Mouse (Mus musculus): ENCODE data around the gene Ppp5c. TPM values are rescaled to one million over a fixed set of nuclear protein-coding genes. Genes with fewer than 3 reads are reported as not detected.
"Not testable (repeated sequence)": the region's sequence is repeated elsewhere in the genome, so short reads cannot be mapped to it uniquely, and the experiment has no call there.

Gene Ppp5c
- polyA plus RNA-seq (2015; fragmentation: Nextera tagmentation; extraction: Ambion mirVana): 110 and 115 TPM in 2 replicates

DNA sequence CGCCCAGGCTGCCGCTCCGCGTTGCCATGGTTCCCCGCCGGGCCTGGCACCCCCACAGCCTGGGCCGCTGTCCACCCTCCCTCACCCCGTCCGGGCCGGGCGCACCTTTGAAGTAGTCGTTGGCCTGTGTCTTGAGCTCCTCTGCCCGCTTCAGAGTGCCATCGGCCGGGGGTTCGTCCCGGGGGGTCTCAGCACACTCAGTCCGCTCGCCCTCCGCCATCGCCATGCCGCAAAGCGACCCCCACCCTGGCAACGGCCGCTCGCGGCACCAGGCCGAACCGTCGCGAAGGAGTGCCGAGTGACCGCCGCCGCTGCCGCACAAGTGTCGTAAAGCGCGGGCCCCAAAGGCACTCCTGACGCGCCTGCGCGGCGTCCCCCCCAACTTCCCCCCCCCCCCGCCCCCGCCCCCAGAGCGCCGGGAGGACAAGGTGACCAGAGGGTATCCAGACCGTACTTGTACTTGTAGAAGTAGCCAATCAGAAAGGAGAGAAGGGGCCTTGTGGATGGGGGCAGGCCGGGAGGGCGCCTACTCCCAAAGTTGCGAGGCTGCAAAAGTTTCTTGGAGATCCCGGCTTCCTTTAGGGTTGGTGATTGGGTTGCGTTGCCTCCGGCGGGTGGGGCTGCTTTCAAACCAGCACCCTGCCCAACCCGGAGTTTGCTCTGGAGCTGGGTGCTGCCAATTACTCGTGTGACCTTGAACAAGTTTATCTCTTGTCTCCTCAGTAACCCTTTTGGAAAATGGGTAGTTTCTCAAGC is at the start of gene Ppp5c:
Gene Ppp5c, minus strand, starts transcription at position 337 of the 756 bp plus-strand sequence.
- Histone ChIP-seq H3K36me3 (peaks cover 37% of the 10 kb centered on the region), H3K27ac (peak within 1 kb of the TSS; percentile 91), H3K9me3 (replicated peaks) (no peaks in the 10 kb centered on the region), H3K9ac (peak within 1 kb of the TSS; percentile 83), H3K27me3 (no peaks in the 10 kb centered on the region), H3K4me1 (peaks cover 41% of the 10 kb centered on the region), H3K4me3 (replicated peaks) (peak within 1 kb of the TSS; percentile 92), H3K4me2 (peak within 1 kb of the TSS; percentile 76)
- WGBS: under 1% methylated on average over 57 of the region's 58 CpGs
- ATAC-seq (replicated peaks; ENCODE audit: low FRiP score): peak; percentile 89

DNA sequence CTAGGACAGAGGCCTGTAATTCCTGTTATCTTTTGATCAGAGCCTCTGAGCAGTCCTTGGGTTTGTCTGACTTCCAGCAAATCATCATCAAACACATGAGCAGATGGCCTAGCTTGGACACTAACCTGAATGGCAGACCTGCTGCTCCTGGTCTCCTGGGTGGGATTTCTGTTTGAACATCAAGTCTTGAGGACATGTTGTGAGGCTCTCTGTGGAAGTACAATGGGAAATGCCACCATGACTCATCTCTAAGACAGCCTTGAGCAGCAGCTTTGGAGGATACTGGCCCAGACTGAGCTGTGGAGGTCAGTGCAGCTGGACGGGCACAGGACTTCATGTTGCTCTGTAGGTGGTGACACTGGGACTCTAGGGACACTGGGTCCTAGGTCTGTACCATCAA is 48.8 kb upstream of the Ppp5c start:
- no peak overlapping the region for H3K4me2 ChIP-seq
- H3K9me3 ChIP-seq (replicated peaks): no peaks in the 10 kb centered on the region
- 77% methylated on average over 1 of the region's 1 CpGs for WGBS
- H3K36me3 ChIP-seq: no peaks in the 10 kb centered on the region
- no peaks in the 10 kb centered on the region for H3K4me1 ChIP-seq
- H3K27me3 ChIP-seq: 0 out of 2 replicates have a peak, but pooled peaks cover 4% of the 10 kb centered on the region
- H3K9ac ChIP-seq: no peak overlapping the region
- H3K27ac ChIP-seq: no peak overlapping the region
- no peak for ATAC-seq (replicated peaks; ENCODE audit: low FRiP score)
- H3K4me3 ChIP-seq (replicated peaks): no peak overlapping the region

DNA sequence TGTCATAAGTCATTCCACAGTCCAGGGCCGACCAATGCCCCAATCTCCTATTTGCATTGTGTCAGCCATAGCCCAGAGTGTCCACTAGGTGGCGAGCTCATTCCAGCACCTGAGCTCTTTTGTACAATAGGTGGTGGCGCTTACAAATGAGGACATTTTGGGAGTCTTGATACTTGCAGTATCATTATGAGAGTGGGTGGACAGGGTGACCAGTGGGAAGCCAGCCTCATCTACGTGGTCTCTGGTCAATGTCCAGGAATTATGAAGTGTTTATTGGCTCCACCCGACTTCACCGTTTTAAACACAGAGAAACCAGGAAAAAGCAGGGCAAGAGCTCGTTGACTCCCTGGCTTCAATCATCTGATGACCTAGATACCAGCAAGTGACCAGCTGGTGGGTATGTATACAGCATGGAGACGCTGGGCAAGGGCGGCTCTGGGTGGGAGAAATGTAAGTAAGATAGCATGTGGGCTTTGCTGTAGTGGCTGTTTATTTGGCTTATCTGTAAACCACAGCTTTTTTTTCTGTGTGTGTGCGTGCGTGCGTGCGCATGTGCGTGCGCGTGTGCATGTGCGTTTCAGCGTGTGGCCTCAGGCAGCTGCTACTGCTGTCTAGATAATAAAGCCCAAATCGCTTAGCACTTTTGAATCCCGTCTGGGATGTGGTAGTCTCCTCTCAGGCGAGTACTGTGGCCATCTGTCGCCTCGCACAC is 46.3 kb upstream of the Ppp5c start, which contains the start of gene Psg16:
Gene Psg16, plus strand, starts transcription at position 137 of the 712 bp plus-strand sequence.
- Histone ChIP-seq H3K4me3 (replicated peaks) (no peak within 1 kb of the TSS), H3K4me1 (no peaks in the 10 kb centered on the region), H3K4me2 (no peak within 1 kb of the TSS), H3K27me3 (peaks cover under 1% of the 10 kb centered on the region; the same call in 1 of the 2 replicates), H3K9ac (no peak within 1 kb of the TSS), H3K27ac (no peak within 1 kb of the TSS), H3K36me3 (no peaks in the 10 kb centered on the region), H3K9me3 (replicated peaks) (no peaks in the 10 kb centered on the region)
- WGBS: 69% methylated on average over 23 of the region's 23 CpGs
- ATAC-seq (replicated peaks; ENCODE audit: low FRiP score): peak; percentile 69

DNA sequence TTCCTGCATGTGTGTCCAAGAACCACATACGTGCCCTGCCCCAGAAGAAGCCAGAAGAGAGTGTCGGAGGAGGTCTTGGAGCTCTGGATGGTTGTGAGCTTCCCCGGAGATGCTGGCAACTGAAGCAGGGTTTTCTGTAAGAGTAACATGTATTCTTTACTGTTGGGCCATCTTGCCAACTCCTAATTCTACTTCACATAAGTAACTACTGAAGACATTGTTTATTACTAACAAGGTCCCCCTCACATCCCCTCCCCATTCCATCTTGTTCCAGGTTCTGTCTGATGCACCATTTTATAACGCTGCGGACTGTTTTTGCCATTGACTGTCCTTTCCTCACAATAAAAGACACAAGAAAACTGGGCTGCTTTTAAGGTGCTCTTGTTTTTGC is 45.8 kb upstream of the Ppp5c start:
- H3K9ac ChIP-seq: no peak overlapping the region
- H3K4me2 ChIP-seq: no peak overlapping the region
- no peaks in the 10 kb centered on the region for H3K4me1 ChIP-seq
- WGBS: 51% methylated on average over 5 of the region's 5 CpGs
- H3K27me3 ChIP-seq: peaks cover 3% of the 10 kb centered on the region; the same call in 1 of the 2 replicates
- no peaks in the 10 kb centered on the region for H3K36me3 ChIP-seq
- no peak overlapping the region for H3K27ac ChIP-seq
- no peaks in the 10 kb centered on the region for H3K9me3 ChIP-seq (replicated peaks)
- ATAC-seq (replicated peaks; ENCODE audit: low FRiP score): no peak
- H3K4me3 ChIP-seq (replicated peaks): no peak overlapping the region

DNA sequence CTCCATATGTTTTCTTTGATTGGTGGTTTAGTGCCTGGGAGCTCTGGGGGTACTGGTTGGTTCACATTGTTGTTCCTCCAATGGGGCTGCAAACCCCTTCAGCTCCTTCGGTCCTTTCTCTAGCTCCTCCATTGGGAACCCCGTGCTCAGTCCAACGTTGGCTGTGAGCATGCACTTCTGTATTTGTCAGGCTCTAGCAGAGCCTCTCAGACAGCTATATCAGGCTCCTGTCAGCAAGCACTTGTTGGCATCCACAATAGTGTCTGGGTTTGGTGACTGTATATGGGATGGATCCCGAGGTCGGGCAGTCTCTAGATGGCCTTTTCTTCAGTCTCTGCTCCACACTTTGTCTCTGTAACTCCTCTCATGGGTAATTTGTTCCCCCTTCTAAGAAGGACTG is 39.9 kb upstream of the Ppp5c start:
- H3K4me3 ChIP-seq (replicated peaks); H3K9ac ChIP-seq; H3K36me3 ChIP-seq; H3K27ac ChIP-seq; H3K4me2 ChIP-seq; H3K4me1 ChIP-seq; H3K27me3 ChIP-seq; H3K9me3 ChIP-seq (replicated peaks); ATAC-seq (replicated peaks; ENCODE audit: low FRiP score): not testable (repeated sequence)
- 64% methylated on average over 5 of the region's 5 CpGs for WGBS

DNA sequence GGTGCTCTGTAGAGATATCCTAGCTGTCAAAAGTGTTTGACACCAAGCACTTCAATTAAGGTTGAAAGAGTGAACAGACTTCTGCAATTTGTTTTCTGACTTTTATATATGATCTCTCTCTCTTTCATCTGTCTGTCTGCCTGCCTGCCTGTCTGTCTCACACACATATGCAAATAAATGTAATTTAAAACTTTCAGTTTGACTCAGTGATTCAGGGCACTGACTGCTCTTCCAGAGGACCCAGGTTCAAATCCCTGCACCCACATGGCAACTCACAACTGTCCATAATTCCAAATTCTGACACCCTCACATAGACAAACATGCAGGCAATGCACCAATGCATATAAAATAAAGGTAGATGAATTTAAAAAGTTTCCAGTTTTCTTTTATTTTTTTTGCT is 39.3 kb upstream of the Ppp5c start:
- H3K4me1 ChIP-seq: peaks cover 10% of the 10 kb centered on the region
- no peaks in the 10 kb centered on the region for H3K36me3 ChIP-seq
- no peak overlapping the region for H3K9ac ChIP-seq
- H3K4me2 ChIP-seq: no peak overlapping the region
- H3K9me3 ChIP-seq (replicated peaks): no peaks in the 10 kb centered on the region
- H3K27ac ChIP-seq: no peak overlapping the region
- H3K27me3 ChIP-seq: peaks cover 3% of the 10 kb centered on the region; the same call in 1 of the 2 replicates
- no peak overlapping the region for H3K4me3 ChIP-seq (replicated peaks)
- ATAC-seq (replicated peaks; ENCODE audit: low FRiP score): no peak

DNA sequence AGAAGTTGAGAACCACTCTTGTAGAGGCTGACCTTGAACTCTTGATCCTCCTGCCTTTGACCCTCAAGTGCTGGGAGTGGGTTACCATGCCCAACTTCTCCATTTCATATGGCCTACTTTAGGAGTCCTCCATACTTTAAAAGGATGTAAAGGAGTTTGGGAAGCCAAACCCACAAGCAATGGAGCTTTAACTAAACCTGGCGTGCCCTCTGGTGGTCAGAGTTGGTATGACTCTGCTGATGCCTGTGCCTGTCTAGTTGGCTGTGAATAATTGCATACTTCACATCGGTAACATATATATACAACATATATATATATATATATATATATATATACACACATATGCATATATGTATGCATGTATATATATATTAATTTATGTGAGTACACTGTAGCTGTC is 38.7 kb upstream of the Ppp5c start:
- no peaks in the 10 kb centered on the region for H3K9me3 ChIP-seq (replicated peaks)
- peaks cover 16% of the 10 kb centered on the region for H3K4me1 ChIP-seq
- WGBS: 7% methylated on average over 2 of the region's 2 CpGs
- H3K27me3 ChIP-seq: peaks cover 3% of the 10 kb centered on the region; the same call in 1 of the 2 replicates
- ATAC-seq (replicated peaks; ENCODE audit: low FRiP score): no peak
- H3K36me3 ChIP-seq: no peaks in the 10 kb centered on the region
- H3K27ac ChIP-seq: no peak overlapping the region
- no peak overlapping the region for H3K4me3 ChIP-seq (replicated peaks)
- H3K9ac ChIP-seq: no peak overlapping the region
- H3K4me2 ChIP-seq: no peak overlapping the region

DNA sequence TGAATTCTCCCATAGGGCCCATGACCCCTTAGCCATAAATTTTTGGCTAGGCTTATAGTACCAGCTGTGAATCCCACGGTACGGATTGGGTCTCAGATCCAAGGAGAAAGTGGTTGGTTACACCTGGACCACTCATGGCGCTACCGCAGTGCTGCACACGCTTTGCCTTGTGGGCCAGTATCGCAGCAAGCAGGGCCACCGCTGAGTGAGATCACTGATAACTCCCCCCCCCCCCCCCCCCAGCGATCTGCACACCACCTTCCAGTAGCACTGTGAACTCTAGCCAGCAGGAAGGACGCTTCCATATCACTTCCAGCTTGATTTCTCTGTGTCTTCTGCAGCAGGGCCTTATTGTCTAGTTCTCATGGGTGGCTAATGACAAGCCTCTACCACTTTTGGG is 37.9 kb upstream of the Ppp5c start:
- Histone ChIP-seq H3K4me3 (replicated peaks) (no peak overlapping the region), H3K27ac (peak overlapping the region; percentile 13; the same call in 1 of the 2 replicates), H3K9ac (no peak overlapping the region), H3K9me3 (replicated peaks) (no peaks in the 10 kb centered on the region), H3K27me3 (peaks cover 3% of the 10 kb centered on the region; the same call in 1 of the 2 replicates), H3K4me2 (no peak overlapping the region), H3K36me3 (no peaks in the 10 kb centered on the region), H3K4me1 (peaks cover 24% of the 10 kb centered on the region)
- 75% methylated on average over 9 of the region's 9 CpGs for WGBS
- ATAC-seq (replicated peaks; ENCODE audit: low FRiP score): no peak

DNA sequence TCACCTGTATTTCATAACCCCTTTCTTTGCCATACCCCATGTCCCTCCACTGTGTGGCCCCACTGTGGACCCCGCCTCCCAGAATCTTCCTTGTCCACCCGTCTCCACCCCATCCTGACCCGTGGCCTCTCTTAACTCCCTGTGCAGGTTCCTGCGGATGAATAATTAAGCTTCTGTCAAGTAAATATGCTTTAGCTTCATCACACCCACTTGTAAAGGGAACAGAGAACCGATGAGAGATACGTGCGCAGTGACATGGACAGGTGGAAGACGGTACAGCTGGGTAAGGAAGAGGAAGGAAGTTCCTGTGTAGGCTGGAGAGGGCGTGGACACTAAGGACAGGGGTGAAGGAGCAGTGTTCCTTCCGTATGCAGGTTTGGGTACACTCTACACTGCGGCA is 35.1 kb upstream of the Ppp5c start:
- H3K36me3 ChIP-seq: no peaks in the 10 kb centered on the region
- WGBS: 9% methylated on average over 11 of the region's 11 CpGs
- H3K27me3 ChIP-seq: no peaks in the 10 kb centered on the region
- H3K9ac ChIP-seq: peak overlapping the region; percentile 41; the same call in 1 of the 2 replicates
- H3K4me1 ChIP-seq: peaks cover 52% of the 10 kb centered on the region
- H3K9me3 ChIP-seq (replicated peaks): no peaks in the 10 kb centered on the region
- peak overlapping the region; percentile 87 for H3K4me2 ChIP-seq
- peak overlapping the region; percentile 98 for H3K27ac ChIP-seq
- peak; percentile 16; the same call in 1 of the 2 replicates for ATAC-seq (replicated peaks; ENCODE audit: low FRiP score)
- H3K4me3 ChIP-seq (replicated peaks): peak overlapping the region; percentile 54

DNA sequence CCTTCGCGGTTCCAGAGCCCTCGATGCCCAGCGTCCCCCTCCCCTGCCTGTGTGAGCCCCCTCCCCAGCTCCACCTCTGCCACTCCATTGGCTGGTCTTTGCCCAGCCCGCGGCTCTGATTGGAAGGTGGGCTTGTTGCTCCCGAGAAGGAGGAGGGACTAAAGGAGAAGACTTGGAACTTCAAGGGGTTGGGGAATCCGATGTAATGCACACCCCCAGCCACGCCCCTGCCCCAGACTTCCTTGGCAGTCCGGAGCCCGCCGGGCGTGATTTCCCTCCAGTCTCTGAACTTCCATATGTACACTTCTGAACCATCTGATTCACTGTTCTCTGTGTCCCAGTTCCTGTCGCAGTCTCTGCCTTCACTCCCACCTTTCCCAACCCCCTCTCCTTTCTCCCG is 34.7 kb upstream of the Ppp5c start, which contains the start of gene Hif3a:
Gene Hif3a, minus strand, starts transcription at position 39 of the 400 bp plus-strand sequence.
- H3K4me2 ChIP-seq: peak within 1 kb of the TSS; percentile 87
- H3K9ac ChIP-seq: peak within 1 kb of the TSS; percentile 65
- no peaks in the 10 kb centered on the region for H3K27me3 ChIP-seq
- H3K27ac ChIP-seq: peak within 1 kb of the TSS; percentile 98
- peaks cover 56% of the 10 kb centered on the region for H3K4me1 ChIP-seq
- H3K9me3 ChIP-seq (replicated peaks): no peaks in the 10 kb centered on the region
- peak; percentile 77 for ATAC-seq (replicated peaks; ENCODE audit: low FRiP score)
- H3K4me3 ChIP-seq (replicated peaks): peak within 1 kb of the TSS; percentile 54
- no peaks in the 10 kb centered on the region for H3K36me3 ChIP-seq
- under 1% methylated on average over 15 of the region's 15 CpGs for WGBS

DNA sequence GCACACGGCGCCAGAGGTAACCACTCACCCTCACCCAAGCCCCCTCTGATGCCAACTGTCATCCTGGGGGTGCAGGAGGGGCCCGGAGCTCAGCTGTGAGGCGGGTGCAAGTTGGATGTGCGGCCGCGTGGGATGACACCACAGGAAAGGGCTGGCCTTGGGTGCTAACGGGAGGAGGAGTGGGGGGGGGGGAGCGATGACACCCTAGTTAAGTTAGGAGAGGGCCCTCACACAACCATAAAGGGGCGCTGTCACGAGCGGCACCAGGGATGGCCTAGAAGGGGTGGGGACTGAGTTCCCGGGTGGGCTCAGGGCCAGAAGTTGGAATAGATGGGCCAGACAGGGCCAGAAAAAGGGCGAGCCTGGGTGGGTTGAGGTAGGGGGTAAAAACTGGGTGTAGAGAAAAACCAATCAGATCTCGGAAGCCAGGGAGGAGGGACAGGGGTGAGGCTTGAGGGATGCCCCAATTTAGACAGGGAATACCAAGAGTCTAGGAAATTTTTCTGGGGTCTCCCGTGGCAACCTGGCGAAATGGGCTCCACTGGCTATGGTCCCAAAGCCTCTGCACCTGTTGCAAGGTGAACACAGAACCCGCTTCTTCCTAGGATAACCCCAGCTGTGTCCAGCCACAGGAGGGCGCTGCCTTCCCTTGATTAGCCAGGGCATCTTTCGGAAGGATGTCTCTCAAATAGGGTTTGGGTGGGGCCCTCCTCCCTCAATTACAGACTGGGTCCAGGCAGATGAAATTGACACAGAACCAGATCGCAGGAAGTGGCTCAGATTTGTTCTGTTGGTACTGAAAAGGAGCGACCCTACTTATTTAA is 33.3 kb upstream of the Ppp5c start:
- Histone ChIP-seq H3K9me3 (replicated peaks) (no peaks in the 10 kb centered on the region), H3K4me2 (peak overlapping the region; percentile 87), H3K4me1 (peaks cover 70% of the 10 kb centered on the region), H3K9ac (peak overlapping the region; percentile 27; the same call in 1 of the 2 replicates), H3K36me3 (no peaks in the 10 kb centered on the region), H3K4me3 (replicated peaks) (peak overlapping the region; percentile 54), H3K27me3 (no peaks in the 10 kb centered on the region), H3K27ac (peak overlapping the region; percentile 98)
- ATAC-seq (replicated peaks; ENCODE audit: low FRiP score): no peak
- WGBS: 73% methylated on average over 22 of the region's 22 CpGs
